Mouse (Mus musculus): Measurements from ENCODE around the gene Sec14l2.

Sec14l2 gene

GRCm38 (mm10) chr11:4122742-4123579 is at the start of gene Sec14l2:
Sec14l2 (minus strand) TSS chr11:4123415.
- DNase-seq (ENCODE audit: low spot score): peak; percentile 32

GRCm38 (mm10) chr11:4166467-4167090 is 43.4 kb upstream of the Sec14l2 start:
- no peak for DNase-seq (ENCODE audit: low spot score)

- DNase-seq (ENCODE audit: low spot score): no peak
Measured at GRCm38 (mm10) chr11:4164701-4165100, 41.5 kb upstream of the Sec14l2 start.

GRCm38 (mm10) chr11:4160758-4161480 is 37.7 kb upstream of the Sec14l2 start:
- no peak for DNase-seq (ENCODE audit: low spot score)

DNA sequence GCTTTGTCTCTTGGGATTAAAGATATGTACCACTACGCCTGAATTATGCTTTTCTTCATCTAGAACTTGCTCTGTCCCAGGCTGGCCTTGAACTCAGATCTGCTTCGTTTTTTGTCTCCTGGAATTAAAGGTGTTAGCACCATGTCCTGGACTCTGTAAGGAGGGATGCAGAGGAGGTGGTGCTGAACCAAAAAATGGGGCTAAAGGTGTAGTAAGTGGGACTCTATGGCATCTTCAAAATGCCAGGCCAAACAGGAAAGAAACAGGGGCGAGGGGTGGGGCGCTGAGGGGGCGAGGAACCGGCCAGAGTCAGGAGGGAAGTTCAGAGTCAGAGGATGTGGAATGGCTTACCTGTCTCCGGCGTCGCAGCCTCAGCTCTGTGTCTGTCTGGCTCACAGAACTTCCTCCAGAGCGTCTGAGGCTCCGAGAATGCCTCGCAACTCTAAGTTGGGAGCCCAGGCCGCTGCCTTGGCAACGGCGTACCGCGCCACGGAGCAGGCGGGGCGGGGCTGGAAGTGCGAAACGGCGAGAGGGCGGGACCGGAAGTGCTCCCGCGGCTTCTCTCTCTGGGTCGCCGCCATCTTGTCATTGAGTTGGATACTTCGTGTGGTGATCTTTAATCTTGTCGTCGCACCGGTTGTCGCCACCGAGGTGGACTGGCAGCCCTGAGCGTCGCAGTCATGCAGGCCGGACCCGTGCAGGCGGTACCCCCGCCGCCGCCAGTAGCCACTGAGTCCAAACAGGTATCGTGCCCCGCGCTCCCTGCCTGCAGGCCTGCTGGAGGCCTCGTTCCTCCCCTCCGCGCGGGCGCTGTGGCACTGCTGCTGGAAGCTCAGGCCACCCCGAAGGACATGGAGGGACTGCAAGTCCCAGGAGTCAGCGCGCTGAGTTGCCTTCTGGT is 36.8 kb upstream of the Sec14l2 start, which contains the start of the genes Ccdc157 and Sf3a1:
TSS of gene Ccdc157 (minus strand) at position 486 of the 901 bp plus-strand sequence.
TSS of gene Sf3a1 (plus strand) at position 543 of the 901 bp plus-strand sequence.
- DNase-seq (ENCODE audit: low spot score): peak; percentile 90

DNA sequence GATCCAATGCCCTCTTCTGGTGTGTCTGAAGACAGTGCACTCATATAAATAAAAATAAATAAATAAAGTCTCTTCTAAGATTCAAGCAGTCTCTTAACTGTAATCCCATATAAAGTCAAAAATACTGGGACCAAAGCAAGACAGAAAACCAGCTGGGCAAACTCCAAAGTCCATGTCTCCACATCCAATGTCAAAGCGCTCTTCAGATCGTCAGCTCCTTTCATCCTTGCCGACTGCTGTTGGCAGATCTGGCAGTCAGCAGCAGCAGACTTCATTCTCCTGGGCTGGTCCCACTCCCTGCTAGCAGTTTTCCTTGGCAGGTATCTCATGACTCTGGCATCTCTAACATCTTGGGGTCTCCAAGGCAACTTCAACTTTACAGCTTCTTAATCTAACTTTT is 35.5 kb upstream of the Sec14l2 start:
- DNase-seq (ENCODE audit: low spot score): no peak

GRCm38 (mm10) chr11:4155641-4156040 is 32.4 kb upstream of the Sec14l2 start:
- no peak for DNase-seq (ENCODE audit: low spot score)

DNA sequence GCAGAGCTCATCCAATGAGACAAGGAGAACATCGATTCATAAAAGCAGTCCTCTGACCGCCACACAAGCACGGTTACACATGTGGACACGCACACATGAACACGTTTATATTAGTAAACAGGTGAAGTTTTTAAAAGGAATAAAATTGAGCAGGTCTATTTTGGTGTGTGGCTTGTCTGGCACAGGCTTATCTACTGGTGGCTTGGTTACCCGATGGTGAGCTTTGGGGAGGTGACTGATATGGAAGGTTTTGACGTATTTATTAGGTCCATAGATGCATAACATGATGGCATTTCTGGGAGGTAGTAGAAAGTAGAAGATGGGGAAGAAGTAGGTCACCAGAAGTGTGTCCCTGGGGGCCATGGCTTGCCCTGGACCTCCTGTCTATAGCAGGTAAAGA is 30.5 kb upstream of the Sec14l2 start:
- DNase-seq (ENCODE audit: low spot score): no peak

- DNase-seq (ENCODE audit: low spot score): no peak
Measured at GRCm38 (mm10) chr11:4149886-4150285, 26.7 kb upstream of the Sec14l2 start.

DNA sequence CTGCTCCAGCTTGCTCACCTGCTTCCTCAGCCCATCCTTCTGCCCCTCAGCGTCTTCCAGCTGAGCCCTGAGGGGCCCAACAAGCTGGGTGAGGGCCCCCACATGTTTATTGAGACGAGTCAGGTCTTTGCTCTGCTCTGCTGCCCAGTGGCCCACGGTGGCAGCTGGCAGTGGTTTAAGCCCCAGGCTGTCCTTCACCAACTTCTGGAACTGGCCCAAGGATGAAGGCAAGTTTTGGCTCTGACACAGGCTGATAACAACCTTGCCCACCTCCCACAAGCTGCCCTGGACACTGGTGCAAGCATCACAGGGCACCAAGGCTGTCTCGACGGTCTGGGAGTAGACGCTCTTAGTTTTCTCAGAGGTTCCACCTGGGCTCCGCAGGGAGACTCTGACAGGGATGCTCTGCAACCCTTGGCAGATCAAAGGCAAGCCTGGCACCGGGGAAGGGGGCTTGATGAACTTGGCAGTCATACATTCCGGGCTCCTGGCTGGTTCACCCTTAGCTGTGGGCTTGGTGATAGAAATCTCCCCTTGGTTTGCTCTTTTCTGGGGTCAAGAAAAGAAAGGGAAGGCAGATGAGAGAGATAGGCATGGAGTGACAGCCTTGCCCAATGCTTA is 25.4 kb upstream of the Sec14l2 start:
- no peak for DNase-seq (ENCODE audit: low spot score)

DNA sequence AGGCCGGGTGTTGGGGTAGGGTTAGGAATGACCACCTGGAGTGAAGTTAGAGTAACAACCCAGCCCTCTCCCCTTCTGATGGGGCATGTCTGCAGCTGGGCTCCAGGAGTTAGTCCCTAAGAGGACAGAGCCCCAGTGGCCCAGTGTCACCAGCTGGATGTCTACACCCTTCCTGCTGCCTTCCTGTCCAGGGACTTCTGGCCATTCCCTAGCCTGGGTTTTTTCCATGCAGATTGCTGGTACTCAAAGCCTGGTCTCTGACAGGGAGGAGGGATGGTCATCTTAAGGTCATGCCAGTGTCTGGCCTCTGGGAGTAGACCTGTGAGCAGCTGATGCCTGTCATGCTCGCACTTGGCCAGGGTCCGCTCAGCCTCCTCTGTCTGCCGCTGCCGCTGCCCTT is 24.9 kb upstream of the Sec14l2 start:
- DNase-seq (ENCODE audit: low spot score): no peak

- no peak for DNase-seq (ENCODE audit: low spot score)
Measured at GRCm38 (mm10) chr11:4147098-4147497, 23.9 kb upstream of the Sec14l2 start.

GRCm38 (mm10) chr11:4146381-4146780 is 23.2 kb upstream of the Sec14l2 start:
- no peak for DNase-seq (ENCODE audit: low spot score)

- DNase-seq (ENCODE audit: low spot score): no peak
Measured at GRCm38 (mm10) chr11:4143281-4144062, 20.3 kb upstream of the Sec14l2 start.

DNA sequence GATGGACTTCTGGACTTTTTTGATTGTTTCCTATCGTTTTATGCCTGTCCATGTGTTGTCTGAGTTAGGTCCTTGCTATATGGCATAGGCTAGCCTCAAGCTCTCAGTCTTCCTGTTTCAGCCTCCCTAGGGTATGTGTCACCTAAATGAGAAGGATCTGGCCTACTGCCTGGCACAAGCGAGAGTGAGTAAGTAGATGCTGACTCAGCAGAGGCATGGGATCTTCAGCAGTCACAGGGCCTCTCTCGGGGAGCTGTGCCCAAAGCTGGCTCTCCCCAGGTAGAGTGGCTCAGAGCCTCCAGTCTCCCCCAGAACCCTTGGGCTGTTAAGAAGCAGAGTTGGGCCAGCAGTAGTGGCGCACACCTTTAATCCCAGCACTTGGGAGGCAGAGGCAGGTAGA is 19.1 kb upstream of the Sec14l2 start:
- no peak for DNase-seq (ENCODE audit: low spot score)

DNA sequence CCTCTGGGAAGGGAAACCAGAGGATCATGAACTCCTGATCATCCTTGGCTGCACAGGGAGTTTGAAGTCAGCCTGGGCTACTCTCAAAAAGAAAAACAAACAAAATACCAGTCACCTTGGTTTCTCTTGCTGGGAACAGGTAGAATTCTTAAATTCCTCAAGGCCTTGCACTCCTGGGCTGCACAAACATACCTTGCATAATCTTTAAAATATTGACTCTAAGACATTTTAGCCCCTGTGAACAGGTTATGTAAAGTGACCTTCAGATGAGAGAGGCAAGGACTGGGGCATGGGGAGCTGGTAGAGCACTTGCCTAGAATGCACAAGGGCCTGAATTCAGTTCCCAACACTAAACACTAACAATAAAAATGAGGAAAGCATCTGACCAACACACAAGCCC is 18.3 kb upstream of the Sec14l2 start:
- no peak for DNase-seq (ENCODE audit: low spot score)

GRCm38 (mm10) chr11:4138964-4139363 is 15.7 kb upstream of the Sec14l2 start:
- no peak for DNase-seq (ENCODE audit: low spot score)

DNA sequence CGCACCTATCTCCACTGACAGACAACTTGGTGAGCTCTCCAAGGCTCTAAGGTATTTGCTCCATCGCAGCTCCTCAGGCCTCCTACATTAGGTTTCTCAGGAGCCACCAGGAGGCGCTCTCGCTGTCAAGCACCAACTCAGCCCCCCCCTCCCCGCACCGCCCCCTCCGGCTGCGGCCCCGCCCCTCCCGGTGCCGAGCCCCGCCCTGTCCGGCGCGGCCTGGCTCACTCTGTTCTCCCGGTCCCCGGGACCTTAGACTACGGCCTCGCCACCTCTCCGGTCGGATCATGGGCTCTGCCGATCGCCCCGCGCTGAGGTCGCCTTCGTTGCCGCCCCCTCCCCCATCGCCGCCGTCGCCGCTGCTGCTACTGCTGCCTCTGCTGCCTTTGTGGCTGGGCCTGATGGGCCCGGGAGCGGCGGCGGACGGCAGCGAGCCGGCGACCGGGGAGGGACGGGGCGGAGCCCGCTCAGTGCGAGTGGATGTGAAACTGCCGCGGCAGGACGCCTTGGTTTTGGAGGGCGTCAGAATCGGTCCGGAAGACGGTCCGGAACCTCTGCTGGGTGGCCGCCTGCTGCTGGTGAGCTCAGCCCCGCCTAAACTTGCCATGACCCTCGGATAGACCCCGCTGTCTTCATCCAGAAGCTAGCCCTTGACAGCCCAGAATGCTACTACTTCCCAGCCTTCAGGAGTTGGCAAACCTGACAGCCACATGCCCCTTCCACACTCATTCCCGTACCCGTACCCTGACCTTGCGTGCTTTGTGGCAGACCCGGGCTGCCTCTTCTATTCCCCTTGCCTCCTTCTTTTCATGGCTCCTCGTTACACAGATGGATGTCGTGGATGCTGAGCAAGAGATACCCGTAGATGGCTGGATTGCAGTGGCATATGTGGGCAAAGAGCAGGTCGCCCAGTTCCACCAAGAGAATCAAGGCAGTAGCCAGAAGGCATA is 12.0 kb upstream of the Sec14l2 start, which contains the start of gene Rnf215:
TSS of gene Rnf215 (plus strand) at position 217 of the 950 bp plus-strand sequence.
- peak; percentile 89 for DNase-seq (ENCODE audit: low spot score)

DNA sequence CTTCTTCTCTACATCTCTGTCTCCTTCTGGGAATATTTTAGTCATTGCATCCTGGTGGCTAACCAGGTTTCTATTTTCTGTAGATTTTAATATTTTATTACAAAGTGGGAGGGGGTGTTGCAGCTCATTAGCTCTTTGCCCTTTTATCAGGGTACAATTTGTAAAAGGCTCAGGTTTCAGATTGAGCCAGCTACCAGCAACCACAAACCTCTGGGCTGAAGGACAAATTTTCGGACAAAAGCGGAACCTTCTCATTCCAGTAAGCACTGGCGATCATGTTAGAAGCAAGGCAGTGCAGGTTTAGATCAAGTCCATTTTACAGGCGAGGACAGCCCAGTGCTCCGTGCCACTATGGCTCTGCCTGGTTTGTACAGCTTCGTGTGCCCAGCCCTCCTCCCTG is 11.2 kb upstream of the Sec14l2 start:
- no peak for DNase-seq (ENCODE audit: low spot score)

Data from spleen, adult 12 weeks (tissue).